25 mouse cellular contexts compared by ENCODE assay signal in the genomic region with DNA sequence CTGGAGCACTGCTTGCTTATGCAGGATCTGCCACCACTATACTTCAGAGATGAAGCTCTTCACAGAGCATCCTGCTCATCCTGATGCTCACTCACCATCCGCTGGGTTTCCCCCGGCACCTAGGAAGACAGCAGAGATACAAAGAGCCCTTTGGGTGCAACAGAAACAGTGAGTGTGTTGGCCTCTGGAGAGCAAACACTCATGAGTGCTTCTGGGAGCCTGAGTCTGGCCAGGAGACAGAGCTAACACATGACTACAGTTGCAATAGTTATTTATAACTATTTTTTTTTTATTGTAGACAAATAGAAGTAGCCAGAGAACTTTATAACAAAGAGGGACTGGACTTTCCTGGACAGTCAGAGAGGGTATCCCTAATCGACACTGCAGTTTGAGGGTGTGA. TPM values are rescaled to one million over a fixed set of nuclear protein-coding genes. Genes with fewer than 3 reads are reported as not detected.
DNase-seq lines count a peak whose midpoint lies in the region; ATAC-seq and TF ChIP-seq lines count a peak whose summit lies in the region.
"Had no signal": no experiment of that assay in that cellular context is flagged by ENCODE, and none has a peak within 500 bp of the region (broad histone marks: within the 10 kb centered on the region; RNA-seq: fewer than 3 reads in every experiment).

No protein-coding gene starts in this region.

- no peaks in the 10 kb centered on the region for H3K9me3 ChIP-seq in heart, embryonic 15.5 days (replicated peaks)
- H3K9me3 ChIP-seq: limb, embryonic 13.5 days; megakaryocyte, embryonic 14.5 days; midbrain, embryonic 12.5 days; neural tube, embryonic 12.5 days had no signal

- peaks cover 43% of the 10 kb centered on the region for H3K4me1 ChIP-seq in heart, embryonic 15.5 days (replicated peaks)
- H3K4me1 ChIP-seq in bone marrow macrophage, adult 2 months (ENCODE audit: control insufficient read depth, insufficient read depth, low read length) = peaks cover 48% of the 10 kb centered on the region
- H3K4me1 ChIP-seq: neural tube, embryonic 12.5 days had no signal

- TF ChIP-seq CTCF in bone marrow macrophage, adult 2 months (IDR thresholded peaks at IDR 0.05; ENCODE audit: low read depth, low read length) = no peak

- no peaks in the 10 kb centered on the region for H3K36me3 ChIP-seq in heart, embryonic 15.5 days
- H3K36me3 ChIP-seq: limb, embryonic 13.5 days; midbrain, embryonic 12.5 days; neural tube, embryonic 12.5 days had no signal

- H3K27me3 ChIP-seq in heart, embryonic 15.5 days = no peaks in the 10 kb centered on the region
- H3K27me3 ChIP-seq: CH12.LX; limb, embryonic 13.5 days; megakaryocyte, embryonic 14.5 days; midbrain, embryonic 12.5 days; neural tube, embryonic 12.5 days had no signal

- no peak for DNase-seq in heart, postnatal 4 days
- peak; percentile 51 to 52 for DNase-seq in lung, adult 18-20 months
- no peak for DNase-seq in lung, postnatal 14 days
- peak; percentile 70 for DNase-seq in NIH3T3 (ENCODE audit: low read depth)
- no peak for DNase-seq in adrenal gland, postnatal 10 days
- no peak for DNase-seq in urinary bladder, postnatal 36 days (ENCODE audit: low spot score in 2 of 2)
- DNase-seq: cerebellum, adult 18-20 months; cerebellum, postnatal 14 days; forebrain, postnatal 0 days; gastrocnemius, postnatal 10 days; kidney, adult 18-20 months; kidney, postnatal 36 days; thymus, postnatal 4 days had no signal

- 86% methylated on average over 3 of the region's 3 CpGs for WGBS in heart, embryonic 15.5 days

- H3K4me3 ChIP-seq in heart, embryonic 15.5 days = no peak overlapping the region
- no peak overlapping the region for H3K4me3 ChIP-seq in bone marrow macrophage, adult 2 months (ENCODE audit: insufficient read depth, low read length)
- H3K4me3 ChIP-seq: erythroblast, embryonic 14.5 days; layer of hippocampus, adult 2 months; left cerebral cortex, adult 2 months; limb, embryonic 13.5 days; midbrain, embryonic 12.5 days; myocyte; neural tube, embryonic 12.5 days had no signal

- ATAC-seq in heart, embryonic 15.5 days (replicated peaks; ENCODE audit: insufficient number of reproducible peaks, insufficient read depth, low FRiP score, low read depth) = no peak
- ATAC-seq: forebrain, postnatal 0 days had no signal

- no peak for TF ChIP-seq POLR2A in bone marrow macrophage, adult 2 months (IDR thresholded peaks at IDR 0.05; ENCODE audit: borderline replicate concordance, low read depth, low read length)

- no peak overlapping the region for H3K9ac ChIP-seq in heart, embryonic 15.5 days
- H3K9ac ChIP-seq: forebrain, postnatal 0 days; limb, embryonic 13.5 days; midbrain, embryonic 12.5 days; neural tube, embryonic 12.5 days had no signal

- no peak overlapping the region for H3K4me2 ChIP-seq in heart, embryonic 15.5 days
- H3K4me2 ChIP-seq: limb, embryonic 13.5 days; liver, embryonic 11.5 days; midbrain, embryonic 12.5 days; neural tube, embryonic 12.5 days had no signal

- peak overlapping the region; percentile 56; the same call in 1 of the 2 replicates for H3K27ac ChIP-seq in heart, embryonic 15.5 days
- H3K27ac ChIP-seq in bone marrow macrophage, adult 2 months (ENCODE audit: insufficient read depth, low read depth, low read length) = peak overlapping the region; percentile 5; the same call in 1 of the 2 replicates
- H3K27ac ChIP-seq: left cerebral cortex, adult 2 months; limb, embryonic 13.5 days; midbrain, embryonic 12.5 days; neural tube, embryonic 12.5 days had no signal

RNA-seq across cellular contexts. Expression of a gene that starts 29.7 kb away (rescaled TPM):
- 149 and 155 TPM in 2 replicates for polyA plus RNA-seq in heart, embryonic 15.5 days (2015; fragmentation: Nextera tagmentation; extraction: Ambion mirVana)
- total RNA-seq in heart, postnatal 4 days (2021) = 100 to 1,000 TPM; 104 to 105 TPM
- 54.5 and 64.3 TPM in 2 replicates for polyA plus RNA-seq in bone marrow macrophage, adult 2 months (2012; ENCODE audit: insufficient read depth, insufficient read length, missing spikeins)
- 100 to 1,000 TPM; 244 to 274 TPM for total RNA-seq in adrenal gland, postnatal 10 days (2021)

RNA-seq across cellular contexts. Expression of a gene that starts 36.6 kb away (rescaled TPM):
- 5.4 and 7.7 TPM in 2 replicates for polyA plus RNA-seq in heart, embryonic 15.5 days (2015; fragmentation: Nextera tagmentation; extraction: Ambion mirVana)
- total RNA-seq in heart, postnatal 4 days (2021) = 10 to 100 TPM; 27.0 to 27.9 TPM
- polyA plus RNA-seq in bone marrow macrophage, adult 2 months (2012; ENCODE audit: insufficient read depth, insufficient read length, missing spikeins) = 91.7 and 94.9 TPM in 2 replicates
- total RNA-seq in adrenal gland, postnatal 10 days (2021) = 10 to 100 TPM; 23.6 to 25.1 TPM

RNA-seq across cellular contexts. Expression of a gene that starts 59.2 kb away (rescaled TPM):
- 6.8 and 10.4 TPM in 2 replicates for polyA plus RNA-seq in heart, embryonic 15.5 days (2015; fragmentation: Nextera tagmentation; extraction: Ambion mirVana)
- total RNA-seq in heart, postnatal 4 days (2021) = 1 to 10 TPM; 7.7 to 8.7 TPM
- 1.8 and 2.6 TPM in 2 replicates for polyA plus RNA-seq in bone marrow macrophage, adult 2 months (2012; ENCODE audit: insufficient read depth, insufficient read length, missing spikeins)
- 10 to 100 TPM; 32.5 to 32.9 TPM for total RNA-seq in adrenal gland, postnatal 10 days (2021)
- polyA plus RNA-seq: erythroblast, embryonic 14.5 days had no signal

Comparison
In these comparisons a context has a peak if more than half of its experiments do, and no peak if none do; other contexts are left out.
1. DNase-seq: peak in lung, adult 18-20 months (2 of 2) and NIH3T3 (single experiment); none in heart, postnatal 4 days (single experiment), lung, postnatal 14 days (single experiment), adrenal gland, postnatal 10 days (single experiment) and urinary bladder, postnatal 36 days (0 of 2).